Mouse (Mus musculus) testis, postnatal 14 days (tissue): ENCODE results near the gene Rnf157.
A peak's percentile ranks its signal among the peaks of the same experiment; 100 is the strongest.

ENCODE experiments used
- DNase-seq: peaks from one replicate; pipeline ENCODE4 v3.0.0; 2021; ENCODE audit warnings: low spot score

Gene Rnf157

DNA sequence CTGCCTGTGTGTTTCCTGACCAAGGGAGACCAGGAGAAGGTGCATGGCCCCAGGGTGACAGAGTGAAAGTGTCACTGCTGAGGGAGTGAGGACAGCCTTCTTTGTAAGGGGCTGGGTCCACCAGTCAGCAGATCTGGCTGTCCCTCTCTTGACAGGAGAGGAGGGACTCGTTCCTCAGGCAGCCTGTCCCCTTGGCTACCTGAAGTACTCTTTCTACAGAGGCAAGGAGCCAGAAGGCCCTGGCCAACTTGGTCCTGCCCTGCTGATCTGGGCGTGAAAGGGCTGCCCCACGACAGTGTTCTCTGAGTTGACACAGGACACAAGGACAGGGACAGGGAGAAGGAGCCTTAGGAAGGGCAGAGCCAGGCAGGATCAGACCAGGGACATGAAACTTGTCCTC is 115.8 kb downstream of the Rnf157 start:
- no peak for DNase-seq

- peak; percentile 81 for DNase-seq
These were observed 116.6 kb downstream of the Rnf157 start for GRCm38 (mm10) chr11:116296191-116296734.

GRCm38 (mm10) chr11:116294319-116294718 is 118.5 kb downstream of the Rnf157 start:
- no peak for DNase-seq

- no peak for DNase-seq
These were observed 119.2 kb downstream of the Rnf157 start for GRCm38 (mm10) chr11:116293538-116294137.

DNA sequence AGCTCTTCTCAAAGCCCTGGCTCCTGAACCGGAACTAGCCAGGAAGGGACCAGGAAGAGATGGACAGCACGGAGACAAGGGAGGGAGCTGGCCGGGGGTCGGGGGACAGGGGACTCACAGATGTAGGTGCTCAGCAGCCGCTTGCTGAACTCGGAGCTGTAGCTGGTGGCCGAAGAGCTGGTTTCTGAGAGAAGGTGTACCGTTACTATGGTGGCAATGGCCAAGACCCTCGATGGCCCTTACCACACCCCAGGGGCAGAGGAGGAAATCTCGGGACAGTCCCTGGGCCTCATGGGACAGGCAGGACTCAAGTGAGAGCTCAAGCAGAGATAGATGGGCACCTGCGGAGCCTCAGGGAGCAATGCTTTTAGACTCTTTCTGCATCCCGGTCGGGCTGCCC is 120.4 kb downstream of the Rnf157 start:
- DNase-seq: no peak

DNA sequence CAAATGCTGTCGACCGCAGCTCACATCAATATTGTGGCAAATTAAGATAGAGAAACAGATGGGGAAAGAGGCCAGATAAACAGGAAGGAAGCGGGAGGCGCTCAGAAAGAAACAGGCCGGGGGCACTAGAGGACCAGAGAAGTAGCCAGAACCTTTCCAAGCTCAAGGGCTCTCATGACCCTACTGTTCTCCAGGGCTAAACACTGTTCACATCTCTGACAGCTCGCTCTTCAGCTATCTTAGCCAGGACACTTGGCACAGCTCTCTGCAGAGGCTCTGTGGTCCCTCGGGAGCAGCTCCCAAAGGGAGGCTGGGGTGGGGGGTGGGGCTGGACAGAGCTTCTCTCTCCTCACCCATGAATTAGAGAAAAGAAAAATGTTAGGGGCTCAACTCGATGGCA is 122.3 kb downstream of the Rnf157 start:
- DNase-seq: no peak

DNA sequence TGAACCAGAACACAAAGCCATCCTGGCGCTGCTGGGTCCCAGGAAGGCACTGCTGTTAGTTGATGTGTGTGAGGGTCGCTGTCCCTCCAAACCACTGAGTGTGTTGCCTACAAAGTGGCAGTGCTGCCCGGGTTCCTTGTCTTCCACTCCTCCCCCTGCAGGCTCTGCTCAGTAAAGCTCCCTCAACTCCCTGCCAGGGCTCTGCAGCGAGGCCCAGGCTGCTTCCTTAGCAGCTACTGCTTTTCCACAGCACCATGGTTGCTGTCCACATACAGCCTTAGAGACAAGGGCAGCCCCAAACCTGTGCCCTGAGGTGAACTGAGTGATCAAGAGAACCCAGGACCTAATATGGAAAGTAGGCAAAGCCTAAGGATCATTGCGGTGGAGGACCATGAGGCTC is 125.5 kb downstream of the Rnf157 start:
- DNase-seq: no peak
